Mouse (Mus musculus) embryo, embryonic 11 days (tissue): ENCODE measurements around the gene Nup133.

Source experiments
- DNase-seq: peaks from one replicate; pipeline ENCODE4 v3.0.0-alpha.2; 2015

Nup133 gene

DNA sequence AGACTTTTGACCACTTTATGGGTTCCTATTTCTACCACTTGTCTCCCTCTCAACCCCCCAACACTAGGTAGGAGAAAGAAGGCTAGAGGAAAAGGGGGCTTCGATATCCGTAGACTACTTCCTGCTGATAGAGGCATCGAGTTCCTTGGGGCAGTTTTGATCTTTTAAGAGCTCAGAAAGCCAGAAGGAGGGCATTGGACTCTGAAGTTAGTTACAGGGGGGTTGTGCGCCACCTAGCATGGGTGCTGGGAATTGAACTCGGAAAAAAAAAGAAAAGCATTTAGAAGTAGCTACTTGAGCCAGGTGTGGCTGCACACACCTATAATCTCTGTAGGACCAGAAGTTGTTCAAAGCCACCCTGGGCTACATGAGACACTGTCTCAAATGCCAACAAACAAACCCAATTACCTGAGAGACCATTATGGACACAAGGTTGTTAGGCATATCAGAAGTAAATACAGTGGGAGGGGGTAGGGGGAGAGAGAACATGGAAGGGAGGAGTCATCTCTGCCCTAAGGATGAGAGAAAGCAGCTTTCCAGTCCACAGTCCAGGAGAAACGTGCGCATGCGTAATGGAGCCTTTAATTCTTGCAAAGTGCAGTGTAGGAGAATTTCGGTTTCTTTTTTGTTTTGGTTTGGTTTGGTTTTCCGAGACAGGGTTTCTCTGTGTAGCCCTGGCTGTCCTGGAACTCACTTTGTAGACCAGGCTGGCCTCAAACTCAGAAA is 1.2 kb upstream of the Nup133 start:
- peak; percentile 74 for DNase-seq

DNA sequence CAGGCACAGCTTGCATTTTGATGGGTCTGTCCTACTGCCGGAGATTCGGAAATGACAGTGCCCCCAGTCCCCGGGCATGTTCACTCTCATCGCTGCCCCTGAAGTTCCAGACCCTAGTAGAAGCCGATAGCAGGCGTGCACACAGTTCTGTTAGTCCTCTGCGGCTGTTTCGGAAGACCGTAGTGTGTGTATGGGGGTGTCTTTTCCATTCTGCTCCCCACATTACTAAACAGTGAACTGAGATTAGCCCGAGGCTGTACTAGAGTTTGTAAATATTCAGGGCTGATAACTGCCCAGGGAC is 571 bp upstream of the Nup133 start:
- no peak for DNase-seq

DNA sequence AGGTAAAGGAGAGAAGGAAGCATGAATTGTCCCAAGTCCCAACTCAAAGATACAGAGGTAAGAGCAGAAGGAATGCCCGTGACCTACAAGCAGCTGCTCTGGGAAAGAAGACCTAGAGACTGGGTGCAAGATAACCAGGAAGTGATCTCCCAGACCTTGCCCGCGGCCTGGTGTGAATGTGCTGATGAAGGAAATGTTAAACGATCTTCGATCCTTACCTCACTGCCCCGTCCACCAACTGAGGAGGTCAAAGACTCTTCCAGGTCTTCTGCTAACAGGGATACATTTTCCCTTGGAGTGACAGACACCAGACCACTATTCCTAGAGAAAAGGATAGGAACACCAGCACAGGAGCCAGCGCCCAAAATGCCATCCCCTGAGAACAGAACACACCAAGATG is 20.0 kb downstream of the Nup133 start:
- DNase-seq: no peak

DNA sequence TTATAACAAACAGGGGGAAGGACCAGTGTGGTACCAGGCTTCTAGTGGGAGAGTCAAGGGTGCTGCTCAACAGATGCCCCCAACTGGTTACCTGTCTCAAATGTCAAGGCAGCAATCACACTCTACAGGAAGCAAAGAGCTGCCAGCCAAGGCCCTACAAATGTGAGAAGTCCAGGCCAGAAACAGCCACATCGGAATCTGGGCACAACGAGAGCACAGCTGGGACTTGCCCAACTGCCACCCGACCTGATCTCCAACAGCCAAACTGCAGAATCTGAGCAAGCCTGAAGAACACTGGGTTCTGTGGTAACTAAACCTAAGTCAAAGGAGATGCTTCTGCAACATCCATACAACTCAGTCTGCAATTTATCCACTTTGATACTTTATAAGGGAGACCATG is 23.4 kb downstream of the Nup133 start:
- no peak for DNase-seq

DNA sequence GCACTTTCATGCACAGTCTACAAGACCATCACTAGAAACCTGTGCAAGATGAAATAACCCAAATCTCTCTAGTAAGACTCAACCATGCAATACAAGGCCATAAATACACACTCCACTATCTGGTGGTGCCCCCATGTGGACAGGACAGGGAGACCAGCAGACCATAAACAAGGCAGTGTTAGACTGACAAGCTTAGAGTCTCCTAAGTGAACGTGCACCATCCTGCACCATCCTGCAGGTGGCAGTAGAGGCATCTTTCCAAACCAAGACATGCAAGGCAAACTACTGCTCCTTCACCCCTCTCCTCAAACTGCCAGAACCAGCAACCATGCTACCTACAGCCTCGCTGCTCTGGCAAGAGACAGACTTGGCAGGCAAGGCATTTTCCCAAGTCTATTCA is 24.3 kb downstream of the Nup133 start:
- DNase-seq: peak; percentile 83

DNA sequence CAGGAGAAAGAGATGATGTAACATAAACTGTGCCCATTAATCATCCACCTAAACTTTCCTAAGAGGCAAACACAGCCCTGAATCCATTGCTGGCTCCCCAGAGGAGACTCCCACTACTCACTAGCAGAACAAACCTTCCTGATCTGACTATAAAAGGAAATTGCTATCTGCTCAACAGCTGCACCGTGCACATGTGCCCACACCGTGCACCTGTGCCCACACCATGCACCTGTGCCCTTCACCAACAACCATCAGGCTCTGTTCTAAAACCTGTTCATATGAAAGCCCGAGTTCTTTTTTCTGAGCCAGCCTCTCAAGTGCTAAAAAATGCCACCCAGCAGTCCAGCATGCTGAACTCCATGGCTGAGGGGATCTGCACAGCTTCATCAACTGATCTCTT is 34.4 kb downstream of the Nup133 start:
- DNase-seq: no peak

DNA sequence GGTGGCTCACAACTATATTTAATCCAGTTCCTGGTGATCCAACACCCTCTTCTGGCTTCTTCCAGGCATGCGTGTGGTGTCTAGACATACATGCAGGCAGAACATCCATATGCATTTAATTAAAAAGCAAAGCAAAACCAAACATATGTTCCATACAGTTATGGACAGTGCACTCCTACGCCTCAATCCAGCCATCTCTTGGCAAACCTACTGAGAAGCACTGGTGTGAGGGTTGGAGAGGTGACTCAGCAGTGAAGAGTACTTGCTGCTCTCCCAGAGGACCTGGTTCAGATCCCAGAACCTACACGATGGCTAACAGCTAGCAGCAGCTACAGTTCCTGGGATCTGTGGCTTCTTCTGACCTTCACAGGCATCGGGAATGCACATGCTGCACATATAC is 36.8 kb downstream of the Nup133 start:
- no peak for DNase-seq

DNA sequence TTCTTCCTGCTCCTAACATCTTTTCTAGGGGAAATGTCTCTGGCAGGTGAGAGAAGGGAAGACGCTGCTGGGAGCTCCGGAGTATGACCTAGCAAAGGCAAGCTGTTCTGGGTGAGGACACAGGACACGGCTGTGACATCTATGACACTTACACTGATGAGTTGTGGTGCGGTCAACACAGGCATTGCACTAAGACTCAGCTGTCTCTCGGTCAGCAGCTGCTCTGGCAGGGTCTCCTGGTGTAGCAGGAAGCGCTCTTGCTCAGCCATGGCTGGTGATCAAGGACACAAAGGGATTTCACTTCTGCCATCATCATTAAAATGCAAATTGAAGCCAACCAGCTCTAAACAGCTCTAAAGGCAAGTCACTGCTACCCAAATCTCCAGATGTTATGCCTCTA is 41.5 kb downstream of the Nup133 start:
- DNase-seq: no peak

DNA sequence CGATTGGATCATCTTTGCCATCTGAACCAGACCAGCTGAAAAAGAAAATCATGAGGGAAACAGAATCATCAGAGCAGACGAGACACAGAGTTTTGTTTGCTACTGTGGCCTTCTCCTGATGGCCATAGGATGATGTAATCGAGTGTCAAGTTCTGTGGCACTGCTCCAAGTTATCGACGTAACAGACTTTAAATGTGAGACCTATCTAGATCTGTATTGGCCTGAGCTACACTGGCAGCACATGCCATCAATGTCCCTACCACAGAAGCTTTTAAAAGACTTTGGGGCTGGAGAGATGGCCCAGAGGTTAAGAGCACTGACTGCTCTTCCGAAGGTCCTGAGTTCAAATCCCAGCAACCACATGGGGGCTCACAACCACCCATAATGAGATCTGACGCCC is 46.4 kb downstream of the Nup133 start:
- no peak for DNase-seq

DNA sequence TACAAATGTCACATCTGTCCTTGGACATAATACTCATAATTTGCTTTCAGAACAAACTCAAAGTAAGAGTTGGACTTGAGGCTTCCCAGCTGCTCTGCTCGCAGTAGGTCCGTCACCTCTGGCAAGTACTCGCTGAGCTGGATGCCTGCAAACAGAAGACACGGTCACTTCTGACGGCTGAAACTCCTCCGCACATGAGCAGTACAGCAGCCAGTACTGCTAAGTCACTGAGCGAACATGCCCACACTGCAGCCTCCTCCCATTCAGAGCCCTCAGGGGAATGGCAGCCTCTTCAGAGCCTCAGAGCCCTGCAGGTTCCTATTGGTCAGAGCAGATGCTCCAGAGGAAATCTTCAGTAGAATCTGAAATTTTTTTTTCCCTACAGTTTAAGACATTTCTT is 49.7 kb downstream of the Nup133 start:
- DNase-seq: no peak

DNA sequence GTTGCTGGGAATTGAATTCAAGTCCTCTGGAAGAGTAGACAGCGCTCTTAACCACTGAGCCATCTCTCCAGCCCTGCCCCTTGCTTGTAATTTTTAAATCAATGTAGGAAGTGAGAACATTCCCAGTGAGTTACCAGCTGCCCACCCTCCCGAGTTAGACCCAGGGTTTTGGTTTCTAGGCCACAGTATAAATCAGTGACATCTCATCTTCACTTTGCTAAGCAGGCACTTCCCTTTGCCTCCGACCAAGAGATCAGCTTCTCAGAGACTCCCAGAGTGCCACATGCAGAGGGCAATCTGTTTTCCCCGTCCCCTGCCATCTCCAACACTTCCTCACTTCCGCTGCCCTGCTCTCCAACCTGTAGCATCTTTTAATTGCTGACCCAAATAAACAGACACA is 50.5 kb downstream of the Nup133 start:
- DNase-seq: no peak

DNA sequence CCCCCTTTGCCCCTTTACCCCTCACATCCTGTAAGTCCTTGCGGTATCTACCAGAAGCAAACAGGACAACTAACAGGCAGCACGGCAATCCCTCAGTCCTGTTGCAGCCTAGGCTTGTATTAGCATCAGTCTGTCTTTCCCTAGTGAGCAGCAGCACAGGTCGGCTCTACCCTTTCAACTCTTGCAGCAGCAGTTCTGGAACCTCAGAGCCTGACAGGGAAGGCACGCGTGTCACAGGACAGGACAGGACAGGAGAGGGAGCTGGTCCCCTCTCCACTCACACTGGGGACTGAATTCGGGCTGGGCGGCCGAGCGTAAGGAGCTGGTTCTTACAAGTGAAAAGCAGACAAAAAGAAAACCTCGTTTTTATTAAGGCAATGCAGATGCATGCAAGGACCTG is 52.3 kb downstream of the Nup133 start:
- no peak for DNase-seq

DNA sequence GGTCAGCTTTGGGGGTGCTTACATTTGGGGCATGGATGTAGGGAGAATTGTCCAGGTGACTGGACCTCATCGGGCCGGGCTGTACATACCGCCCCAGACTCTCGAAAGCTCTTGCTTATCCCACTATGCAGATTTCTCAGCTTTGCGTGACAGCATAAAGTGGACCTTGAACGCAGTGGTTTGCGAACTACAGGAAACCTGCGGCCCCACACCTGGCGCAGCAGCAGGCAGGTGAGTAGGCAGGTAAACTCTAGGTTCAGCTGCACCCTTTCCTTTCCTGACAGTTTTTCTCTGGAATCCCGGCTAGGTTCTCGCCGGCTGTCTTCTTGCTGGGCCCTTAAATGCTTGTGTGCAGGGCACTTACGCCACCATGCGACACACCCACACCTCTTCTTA is 52.7 kb downstream of the Nup133 start:
- no peak for DNase-seq

DNA sequence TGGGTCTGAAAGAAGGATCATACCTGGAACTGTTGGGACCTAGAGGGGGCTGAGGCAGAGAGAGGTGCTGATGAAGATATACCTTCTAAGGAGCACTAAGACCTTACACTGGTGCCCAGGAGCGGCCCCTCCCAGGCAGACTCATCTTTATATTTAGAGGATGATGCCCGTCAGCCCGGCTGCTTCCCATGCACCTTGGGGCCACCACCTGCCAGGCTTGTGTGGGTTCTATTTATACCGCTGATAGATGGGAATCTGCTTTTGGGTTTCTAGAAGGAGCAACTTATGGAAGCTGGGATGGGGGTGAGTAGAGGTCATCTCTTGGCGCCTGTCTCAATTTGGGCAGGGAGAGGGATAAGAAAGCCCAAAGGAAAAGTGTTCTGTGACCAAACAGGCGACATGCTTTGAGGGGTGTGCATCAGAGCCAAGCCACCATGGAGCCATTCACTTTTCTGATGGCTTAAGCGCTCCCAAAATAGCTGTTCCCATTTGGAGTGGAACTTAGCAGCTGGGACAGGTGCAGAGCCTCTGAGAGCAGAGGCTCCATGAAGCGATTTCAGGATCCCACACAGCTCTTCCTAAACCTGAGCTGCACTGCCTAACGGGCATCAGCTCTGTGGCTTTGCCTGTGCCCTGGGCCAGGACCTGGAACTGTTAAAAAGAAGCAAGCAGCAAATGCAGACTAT is 53.2 kb downstream of the Nup133 start:
- DNase-seq: no peak

DNA sequence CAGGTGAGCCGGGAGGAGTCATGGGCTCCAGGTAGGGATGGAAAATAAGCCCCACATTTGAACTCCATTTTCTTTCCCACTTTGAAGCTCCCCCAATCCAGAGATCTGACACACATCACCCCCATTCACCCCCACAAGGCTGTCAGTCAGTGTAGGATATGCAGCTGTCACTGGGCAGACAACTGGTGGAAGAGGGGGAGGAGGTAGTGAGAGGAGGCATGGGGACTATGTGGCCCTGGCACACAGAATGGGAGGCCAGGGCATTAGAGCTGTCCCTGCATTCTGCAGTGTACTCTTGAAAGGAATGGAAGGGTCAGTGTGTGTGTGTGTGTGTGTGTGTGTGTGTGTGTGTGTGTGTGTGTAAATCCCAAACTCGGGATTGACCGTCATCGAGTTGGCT is 53.8 kb downstream of the Nup133 start:
- DNase-seq: no peak

DNA sequence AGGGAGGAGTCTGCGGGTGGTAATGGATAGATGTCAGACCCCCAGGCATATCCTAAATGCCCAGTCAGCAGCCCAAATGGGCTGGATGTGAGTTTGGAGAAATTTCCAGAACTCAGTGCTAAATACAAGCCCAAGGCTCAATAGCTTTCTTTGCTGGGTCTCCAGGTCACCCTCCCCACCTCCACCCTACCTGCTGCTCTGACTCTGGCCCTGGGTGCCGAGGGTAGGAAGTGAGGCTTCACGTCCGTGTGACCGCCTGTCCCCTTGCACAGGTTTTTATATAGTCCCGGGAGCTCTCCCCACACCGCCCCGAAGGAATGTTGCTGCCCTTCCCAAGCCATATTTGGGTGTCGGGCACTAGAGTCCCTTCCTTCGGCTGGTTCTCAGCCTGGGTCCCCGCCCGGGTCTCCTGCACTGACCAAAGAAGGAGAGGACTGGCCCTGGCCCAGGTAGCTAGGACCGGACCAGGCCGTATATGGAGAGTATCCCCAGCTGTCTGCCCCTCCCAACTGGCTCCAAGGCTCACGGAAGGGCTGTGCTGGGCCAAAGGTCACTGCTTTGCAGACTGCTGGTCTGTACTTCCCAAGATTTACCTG is 54.5 kb downstream of the Nup133 start, which contains the start of gene Acta1:
Gene Acta1 (minus strand): TSS at position 250 of the 596 bp plus-strand sequence.
- no peak for DNase-seq

DNA sequence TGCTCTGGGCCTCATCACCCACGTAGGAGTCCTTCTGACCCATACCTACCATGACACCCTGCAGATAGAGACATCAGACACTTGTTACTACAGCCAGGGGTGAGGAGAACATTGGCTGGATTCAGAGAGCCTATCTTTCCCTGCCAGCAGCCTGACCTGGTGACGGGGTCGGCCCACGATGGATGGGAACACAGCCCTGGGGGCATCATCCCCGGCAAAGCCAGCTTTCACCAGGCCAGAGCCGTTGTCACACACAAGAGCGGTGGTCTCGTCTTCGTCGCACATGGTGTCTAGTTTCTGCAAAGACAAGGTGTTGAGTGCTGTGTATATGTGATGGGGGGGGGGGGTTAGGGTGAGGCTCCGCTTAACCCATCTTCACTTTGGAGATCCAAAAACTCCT is 55.7 kb downstream of the Nup133 start:
- DNase-seq: no peak

DNA sequence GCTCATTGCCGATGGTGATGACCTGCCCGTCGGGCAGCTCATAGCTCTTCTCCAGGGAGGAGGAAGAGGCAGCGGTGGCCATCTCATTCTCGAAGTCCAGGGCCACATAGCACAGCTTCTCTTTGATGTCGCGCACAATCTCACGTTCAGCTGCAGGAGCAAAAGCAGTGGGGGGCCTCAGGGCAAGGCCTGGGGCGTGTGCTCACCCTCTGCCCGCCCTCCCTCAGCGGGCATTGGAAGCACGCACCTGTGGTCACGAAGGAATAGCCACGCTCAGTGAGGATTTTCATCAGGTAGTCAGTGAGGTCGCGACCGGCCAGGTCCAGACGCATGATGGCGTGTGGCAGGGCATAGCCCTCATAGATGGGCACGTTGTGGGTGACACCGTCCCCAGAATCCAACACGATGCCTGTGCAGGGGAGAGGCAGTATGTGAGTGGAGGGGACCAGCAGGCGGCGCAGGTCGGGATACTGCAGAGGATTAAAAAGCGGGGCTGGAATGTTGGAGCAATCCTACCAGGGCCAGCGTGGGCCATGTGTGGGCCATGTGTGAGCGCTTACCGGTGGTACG is 56.4 kb downstream of the Nup133 start:
- DNase-seq: peak; percentile 34

DNA sequence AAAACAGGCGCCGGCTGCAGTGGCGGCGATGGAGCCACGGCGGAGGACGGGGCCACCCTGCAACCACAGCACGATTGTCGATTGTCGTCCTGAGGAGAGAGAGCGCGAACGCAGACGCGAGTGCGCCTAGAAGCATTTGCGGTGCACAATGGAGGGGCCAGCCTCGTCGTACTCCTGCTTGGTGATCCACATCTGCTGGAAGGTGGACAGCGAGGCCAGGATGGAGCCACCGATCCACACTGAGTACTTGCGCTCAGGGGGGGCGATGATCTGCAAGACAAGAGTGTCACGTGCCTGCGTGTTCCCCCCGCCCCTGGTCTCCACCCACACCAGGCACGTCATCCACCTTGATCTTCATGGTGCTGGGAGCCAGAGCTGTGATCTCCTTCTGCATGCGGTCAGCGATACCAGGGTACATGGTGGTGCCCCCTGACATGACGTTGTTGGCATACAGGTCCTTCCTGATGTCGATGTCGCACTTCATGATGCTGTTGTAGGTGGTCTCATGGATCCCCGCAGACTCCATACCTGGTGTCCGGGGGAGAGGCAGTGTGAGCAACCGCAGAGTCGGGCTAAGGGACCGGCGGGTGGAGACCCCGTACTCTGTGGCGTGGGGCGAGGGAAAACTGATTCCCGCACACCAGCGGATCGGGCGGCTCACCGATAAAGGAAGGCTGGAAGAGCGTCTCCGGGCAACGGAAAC is 57.0 kb downstream of the Nup133 start:
- DNase-seq: peak; percentile 39

DNA sequence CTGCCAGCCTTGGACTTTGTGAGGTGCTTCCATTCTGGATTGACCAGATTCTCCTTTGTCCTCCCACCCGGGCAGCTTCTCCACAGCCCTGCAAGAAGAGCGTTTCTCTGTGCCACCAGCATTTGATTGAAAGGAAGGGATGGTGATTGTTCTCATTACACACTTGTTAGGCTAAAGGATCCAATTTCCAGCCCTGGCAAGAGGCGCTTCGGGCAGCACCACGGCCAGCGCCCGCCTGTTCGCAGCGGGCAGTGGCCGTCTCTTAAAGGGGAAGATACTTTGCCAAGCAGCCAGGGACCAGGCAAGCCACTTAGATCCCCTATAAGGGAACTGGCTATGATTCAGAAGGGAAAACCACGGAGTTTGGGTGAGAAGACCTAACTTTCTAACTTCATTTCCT is 57.8 kb downstream of the Nup133 start:
- DNase-seq: peak; percentile 81

DNA sequence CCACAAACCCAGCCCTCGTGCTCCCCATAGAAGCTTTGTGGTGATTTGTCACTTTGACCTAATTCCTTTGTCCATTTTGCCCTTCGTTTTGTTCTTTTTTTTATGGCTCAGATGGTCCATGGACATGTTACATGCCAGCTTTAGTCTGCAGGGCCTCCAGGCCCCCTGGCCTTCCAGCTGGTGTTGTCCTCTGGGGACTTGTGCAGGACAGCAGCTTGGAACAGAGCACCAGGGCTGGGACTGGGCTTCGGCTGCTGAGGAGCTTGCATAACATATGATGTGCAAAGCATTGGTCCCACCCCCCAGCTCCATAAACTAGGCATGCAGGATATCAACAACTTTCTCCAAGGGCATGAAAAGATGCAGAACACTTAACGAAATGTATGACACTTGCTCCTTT is 59.3 kb downstream of the Nup133 start:
- DNase-seq: no peak

DNA sequence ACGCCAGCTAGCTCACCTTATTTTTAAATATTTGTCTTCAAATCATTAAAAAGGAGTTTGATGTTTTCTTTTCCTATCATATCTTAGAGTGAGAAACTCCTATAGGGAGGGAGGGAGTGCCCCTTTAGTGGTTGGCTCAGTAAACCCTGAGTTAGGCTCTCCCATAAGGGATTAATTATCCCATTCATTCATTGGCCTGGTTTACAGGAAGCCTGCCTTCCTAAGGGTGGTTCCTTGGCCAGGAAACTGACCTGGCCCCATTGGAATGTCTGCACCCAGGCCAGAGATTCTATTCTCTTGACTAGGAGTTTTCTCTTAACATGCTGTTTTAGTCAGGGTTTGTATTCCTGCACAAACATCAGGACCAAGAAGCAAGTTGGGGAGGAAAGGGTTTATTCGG is 61.1 kb downstream of the Nup133 start:
- no peak for DNase-seq

DNA sequence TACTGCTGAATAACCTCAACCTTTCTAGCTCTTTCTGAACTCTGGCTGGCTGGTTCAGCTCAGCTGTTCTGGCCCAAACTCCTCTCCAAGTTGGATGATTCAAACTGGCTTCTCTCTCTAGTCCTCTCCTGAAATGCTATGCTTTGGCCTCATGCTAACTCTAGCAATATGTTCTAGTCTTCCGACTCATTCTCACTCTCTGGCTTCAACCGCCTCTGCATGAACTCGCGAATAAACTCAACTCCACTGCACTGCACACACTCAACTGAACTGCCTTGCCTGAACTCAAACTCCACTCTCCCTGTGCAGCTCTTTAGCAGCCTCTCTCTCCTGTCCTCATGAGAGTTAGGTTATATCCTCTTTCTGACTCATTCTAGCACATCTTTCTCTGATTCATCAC is 61.9 kb downstream of the Nup133 start:
- DNase-seq: no peak
